Mouse (Mus musculus): ENCODE measurements at regions not wholly inside any gene's neighbourhood (a gene's known extent, or its start where the extent isn't known, plus 50 kb on each side); places are given as distances from the start of the nearest gene placed in this dataset.

DNA sequence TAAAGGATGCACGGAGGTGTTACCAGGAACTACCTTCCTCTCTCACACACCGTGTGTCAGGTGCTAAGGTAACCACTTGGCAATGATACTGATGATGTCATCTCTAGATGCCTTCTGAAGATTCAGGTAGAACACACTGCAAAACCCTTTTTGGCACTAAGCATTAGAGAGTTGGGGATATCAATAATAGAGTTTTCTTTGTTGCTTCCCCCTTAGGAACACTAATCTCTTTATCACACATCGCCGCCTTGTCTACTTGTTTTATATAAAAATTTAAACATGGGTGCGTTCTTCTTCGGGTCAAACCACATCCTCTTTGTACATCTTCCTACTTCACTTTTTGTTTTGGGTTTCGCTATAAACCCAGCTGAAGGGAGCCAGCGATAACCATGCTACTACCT is 346.4 kb downstream of the Cog6 start:
- TF ChIP-seq CTCF (IDR thresholded peaks at IDR 0.05; ENCODE audit: low read depth, low read length) (no peak), POLR2A (IDR thresholded peaks at IDR 0.05; ENCODE audit: extremely low read depth, insufficient read depth, low read length) (no peak)
